Mouse (Mus musculus) kidney, postnatal 36 days (tissue): Measurements from ENCODE around the gene Dlg1.

Experiments used
- DNase-seq, 2 experiments: peaks; one replicate each; pipeline ENCODE4 v3.0.0; 2021 to 2022; ENCODE audit warnings: mixed read lengths in 2 of 2

Dlg1 gene

GRCm38 (mm10) chr16:31865242-31865641, 202.0 kb downstream of the Dlg1 start:
- no peak for DNase-seq

GRCm38 (mm10) chr16:31866911-31867310, 203.7 kb downstream of the Dlg1 start:
- DNase-seq, result no peak

- DNase-seq, result no peak
Measured at GRCm38 (mm10) chr16:31867736-31868135, 204.5 kb downstream of the Dlg1 start.

GRCm38 (mm10) chr16:31873721-31874120, 210.5 kb downstream of the Dlg1 start:
- no peak for DNase-seq

GRCm38 (mm10) chr16:31875391-31875790, 212.1 kb downstream of the Dlg1 start:
- DNase-seq, result no peak

GRCm38 (mm10) chr16:31876386-31876785, 213.1 kb downstream of the Dlg1 start:
- DNase-seq, result no peak

- no peak for DNase-seq
Measured at GRCm38 (mm10) chr16:31878052-31878451, 214.8 kb downstream of the Dlg1 start.

- peak; percentile 72 to 91 for DNase-seq
Measured at GRCm38 (mm10) chr16:31878573-31879257, 215.5 kb downstream of the Dlg1 start, which contains the start of gene Meltf. Gene Meltf, plus strand, starts transcription at chr16:31878810.

GRCm38 (mm10) chr16:31880146-31880840, 217.1 kb downstream of the Dlg1 start:
- no peak for DNase-seq

GRCm38 (mm10) chr16:31882381-31882908, 219.2 kb downstream of the Dlg1 start:
- DNase-seq, result peak; percentile 6 to 19

- DNase-seq, result peak in 1 of 2 experiments; percentile 13
Measured at GRCm38 (mm10) chr16:31883302-31883701, 220.1 kb downstream of the Dlg1 start.

GRCm38 (mm10) chr16:31883902-31884301, 220.7 kb downstream of the Dlg1 start:
- DNase-seq, result no peak

- no peak for DNase-seq
Measured at GRCm38 (mm10) chr16:31890907-31891306, 227.7 kb downstream of the Dlg1 start.

- no peak for DNase-seq
Measured at GRCm38 (mm10) chr16:31893396-31894141, 230.3 kb downstream of the Dlg1 start.

- DNase-seq, result peak in 1 of 2 experiments; percentile 53
Measured at GRCm38 (mm10) chr16:31896971-31897774, 233.9 kb downstream of the Dlg1 start.

- DNase-seq, result no peak
Measured at GRCm38 (mm10) chr16:31898546-31899326, 235.5 kb downstream of the Dlg1 start.

- no peak for DNase-seq
Measured at GRCm38 (mm10) chr16:31901886-31902285, 238.6 kb downstream of the Dlg1 start.

- no peak for DNase-seq
Measured at GRCm38 (mm10) chr16:31903239-31903638, 240.0 kb downstream of the Dlg1 start.

- no peak for DNase-seq
Measured at GRCm38 (mm10) chr16:31905331-31905730, 242.1 kb downstream of the Dlg1 start.

GRCm38 (mm10) chr16:31905891-31906825, 242.9 kb downstream of the Dlg1 start:
- DNase-seq, result no peak
